Mouse (Mus musculus): ENCODE measurements around the gene Pdilt.
A peak's percentile ranks its signal among the peaks of the same experiment; 100 is the strongest.
"Not testable (repeated sequence)": the region's sequence is repeated elsewhere in the genome, so short reads cannot be mapped to it uniquely, and the experiment has no call there.

The Pdilt gene

DNA sequence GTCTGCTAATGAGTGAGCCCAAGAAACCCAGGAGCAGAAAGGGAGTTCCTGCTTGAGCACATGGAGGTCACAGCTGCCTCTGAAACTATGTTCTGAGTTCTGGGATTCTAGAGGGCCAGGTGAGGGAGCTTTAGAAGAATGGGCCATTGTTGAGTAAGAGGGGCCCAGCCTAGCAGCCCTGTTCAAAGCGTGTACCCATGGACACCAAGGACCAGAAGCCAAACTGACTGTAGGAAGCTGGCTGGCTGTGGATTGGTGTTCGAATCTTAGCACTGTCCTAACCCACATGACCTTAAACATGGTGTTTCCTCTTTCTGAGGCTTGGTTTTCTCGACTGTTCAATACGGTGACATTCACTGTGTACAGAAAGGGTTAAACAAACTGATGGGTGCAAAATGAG lies at the start of gene Pdilt:
Pdilt (minus strand) TSS at position 101 of the 400 bp plus-strand sequence.
- DNase-seq (ENCODE audit: low spot score in 2 of 2), result no peak

DNA sequence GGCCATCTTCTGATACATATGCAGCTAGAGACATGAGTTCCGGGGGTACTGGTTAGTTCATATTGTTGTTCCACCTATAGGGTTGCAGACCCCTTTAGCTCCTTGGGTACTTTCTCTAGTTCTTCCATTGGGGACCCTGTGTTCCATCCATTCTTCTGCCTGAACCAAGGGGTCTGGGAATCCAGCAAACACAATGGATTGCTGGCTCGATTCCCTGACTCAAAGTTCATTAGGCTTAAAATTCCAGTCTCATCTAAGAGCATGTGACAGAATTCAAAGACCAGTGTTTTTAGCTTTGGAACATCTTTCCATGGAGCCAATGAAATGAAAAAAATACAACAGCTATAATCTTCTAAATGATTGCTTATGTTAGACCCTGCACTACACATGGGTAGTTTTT lies 39.2 kb upstream of the Pdilt start:
- DNase-seq (ENCODE audit: low spot score in 2 of 2), result not testable (repeated sequence)

- DNase-seq (ENCODE audit: low spot score in 2 of 2), result no peak
Observed at GRCm38 (mm10) chr7:119561441-119561840, 38.2 kb upstream of the Pdilt start.

- no peak for DNase-seq (ENCODE audit: low spot score in 2 of 2)
Observed at GRCm38 (mm10) chr7:119560452-119560835, 37.2 kb upstream of the Pdilt start.

DNA sequence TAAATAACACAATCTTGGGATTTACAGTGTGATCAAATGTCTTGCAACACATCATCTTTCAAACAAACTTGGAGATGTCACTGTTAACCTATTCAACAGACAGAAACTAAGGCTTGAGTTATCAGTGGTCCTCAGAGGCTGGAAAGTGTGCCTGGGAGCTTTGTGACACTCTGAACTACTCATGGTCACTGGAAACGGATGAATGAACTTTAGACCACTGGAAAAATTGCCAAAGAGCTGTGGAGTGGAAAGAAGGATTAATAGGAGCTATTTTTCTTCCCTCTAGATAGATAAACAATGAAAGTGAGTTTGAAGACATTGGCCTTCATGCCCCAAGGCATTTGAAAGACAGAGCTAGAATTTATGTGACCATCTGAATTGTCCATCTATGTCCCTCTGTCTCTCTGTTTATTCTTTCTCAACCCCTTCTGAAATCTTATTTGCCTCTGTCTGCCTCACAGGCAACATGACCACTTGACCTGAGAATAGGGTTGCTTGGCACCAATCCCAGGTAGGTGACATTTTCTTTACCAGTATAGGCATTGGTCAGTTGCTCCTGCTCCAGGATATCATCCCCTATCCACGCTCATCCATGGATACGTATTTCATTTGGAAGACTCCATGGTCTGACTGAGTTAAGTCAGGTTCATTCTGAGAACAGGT lies 36.6 kb upstream of the Pdilt start:
- DNase-seq (ENCODE audit: low spot score in 2 of 2), result no peak

DNA sequence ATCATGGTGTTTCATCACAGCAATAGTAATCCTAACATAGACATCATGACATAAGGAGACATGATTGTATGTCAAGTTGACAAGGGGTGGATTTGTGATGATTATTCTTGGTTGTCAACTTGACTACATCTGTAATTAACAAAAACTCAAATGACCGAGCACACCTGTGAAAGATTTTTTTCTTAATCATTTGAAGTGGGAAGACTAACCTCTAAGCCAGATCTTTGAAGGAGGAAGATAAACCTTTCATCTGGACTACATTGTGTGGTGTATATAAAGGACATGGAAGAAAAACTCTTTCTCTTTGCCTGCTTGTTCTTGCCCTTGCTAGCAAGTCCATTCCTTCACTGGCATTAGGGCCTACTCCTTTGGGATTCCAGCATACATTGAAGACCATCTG lies 30.8 kb upstream of the Pdilt start, which contains the start of gene Acsm2:
Acsm2 (plus strand) TSS at position 301 of the 400 bp plus-strand sequence.
- no peak for DNase-seq (ENCODE audit: low spot score in 2 of 2)

- no peak for DNase-seq (ENCODE audit: low spot score in 2 of 2)
Observed at GRCm38 (mm10) chr7:119550471-119551222, 27.4 kb upstream of the Pdilt start.

GRCm38 (mm10) chr7:119545572-119545971 lies 22.3 kb upstream of the Pdilt start:
- DNase-seq (ENCODE audit: low spot score in 2 of 2), result no peak

DNA sequence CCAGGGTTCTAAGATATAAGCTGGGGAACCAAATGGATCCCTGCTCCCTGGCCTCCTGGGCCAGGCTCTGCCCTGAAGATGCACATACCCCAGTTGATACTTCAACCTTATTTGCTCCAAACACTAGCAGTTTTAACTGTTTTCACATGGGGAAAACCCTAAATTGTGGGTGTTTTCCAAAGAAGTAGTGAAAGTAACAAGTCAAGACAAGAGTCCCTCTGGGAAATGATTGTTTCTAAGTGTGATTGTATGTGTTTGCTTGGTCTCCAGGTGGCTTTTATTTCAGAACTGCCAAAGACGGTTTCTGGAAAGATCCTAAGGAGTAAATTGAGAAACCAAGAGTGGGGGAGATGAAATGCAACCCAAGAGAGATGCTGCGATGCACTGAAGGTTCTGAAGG lies 19.2 kb upstream of the Pdilt start:
- DNase-seq (ENCODE audit: low spot score in 2 of 2), result no peak

- DNase-seq (ENCODE audit: low spot score in 2 of 2), result no peak
Observed at GRCm38 (mm10) chr7:119534389-119534788, 11.1 kb upstream of the Pdilt start.

- no peak for DNase-seq (ENCODE audit: low spot score in 2 of 2)
Observed at GRCm38 (mm10) chr7:119532924-119533323, 9.6 kb upstream of the Pdilt start.

GRCm38 (mm10) chr7:119528617-119529016 lies 5.3 kb upstream of the Pdilt start:
- DNase-seq (ENCODE audit: low spot score in 2 of 2), result no peak

DNA sequence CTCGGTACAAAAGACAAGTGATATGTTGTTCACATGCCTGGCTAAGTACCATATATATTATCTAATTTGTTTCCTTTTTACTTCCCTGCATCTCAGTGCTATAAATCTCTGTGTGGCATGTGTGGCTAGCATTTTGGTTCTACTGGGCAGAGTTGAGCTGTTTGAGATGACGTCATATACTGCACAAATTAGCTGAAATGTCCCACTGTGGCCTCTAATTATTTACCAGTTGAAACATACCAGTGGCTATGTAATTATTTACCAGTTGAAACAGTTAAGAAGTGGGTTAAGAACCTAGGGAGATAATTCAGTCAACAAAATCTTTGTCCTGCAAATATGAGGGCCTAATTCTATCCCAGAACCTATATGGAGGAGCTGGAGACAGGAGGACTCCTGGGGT lies 4.3 kb upstream of the Pdilt start:
- no peak for DNase-seq (ENCODE audit: low spot score in 2 of 2)

DNA sequence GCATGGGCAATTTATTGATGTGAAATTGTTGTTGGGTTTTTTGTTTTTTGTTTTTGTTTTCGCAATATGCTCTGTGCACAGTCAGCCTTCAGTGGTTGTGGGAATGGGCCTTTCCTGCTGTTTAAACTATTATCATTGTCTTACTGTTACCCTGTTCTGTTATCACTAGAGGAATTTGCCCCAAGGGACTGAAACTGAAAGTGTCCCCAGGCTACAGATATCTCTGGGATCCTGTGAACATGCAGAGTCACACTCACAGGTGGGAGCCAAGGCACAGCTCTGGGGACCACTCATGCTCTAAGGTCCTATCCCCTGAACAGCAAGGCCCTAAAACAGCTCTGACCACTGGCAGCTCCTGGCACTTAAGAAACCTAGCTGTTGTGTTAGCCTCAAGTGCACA lies 3.8 kb upstream of the Pdilt start:
- DNase-seq (ENCODE audit: low spot score in 2 of 2), result no peak

DNA sequence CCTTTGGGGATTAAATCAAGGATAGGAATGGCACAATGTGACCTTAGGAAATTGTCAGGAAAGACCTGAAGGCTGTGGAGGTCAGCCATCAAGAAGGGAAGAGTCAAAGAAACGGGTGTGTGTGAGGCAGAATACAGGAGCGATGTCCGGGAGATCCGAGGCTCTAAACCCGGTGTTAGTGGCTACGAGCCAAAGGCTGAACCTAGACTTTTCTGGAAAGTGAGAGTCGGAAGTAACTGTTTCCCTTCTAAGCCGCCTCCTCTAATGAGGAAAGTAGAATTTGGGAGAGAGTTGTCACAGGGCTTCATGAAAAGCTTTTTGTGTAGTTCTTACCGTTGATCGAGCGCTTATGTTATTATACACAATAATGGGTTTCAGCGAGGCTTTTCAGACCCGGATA lies 3.2 kb upstream of the Pdilt start:
- DNase-seq (ENCODE audit: low spot score in 2 of 2), result no peak

DNA sequence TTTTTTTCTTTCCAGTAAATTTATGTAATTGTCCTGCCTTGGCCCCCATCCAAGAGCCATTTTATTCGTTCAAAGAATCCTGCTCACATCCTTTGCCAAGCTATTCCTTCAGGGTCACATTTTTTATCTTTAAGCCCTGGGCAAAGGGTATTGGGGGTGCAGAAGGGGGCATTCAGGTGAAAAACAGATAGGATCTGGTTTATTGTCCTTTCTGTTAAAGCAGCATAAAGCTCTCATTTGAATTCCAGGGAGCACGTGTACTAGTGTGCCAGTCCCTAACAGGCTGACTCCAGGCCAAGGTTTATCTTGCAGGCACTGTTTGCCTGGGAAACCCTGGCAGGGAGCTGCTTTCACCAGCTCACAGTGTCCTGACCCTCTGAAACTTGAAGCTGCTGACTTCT lies 2.6 kb upstream of the Pdilt start:
- DNase-seq (ENCODE audit: low spot score in 2 of 2), result no peak

DNA sequence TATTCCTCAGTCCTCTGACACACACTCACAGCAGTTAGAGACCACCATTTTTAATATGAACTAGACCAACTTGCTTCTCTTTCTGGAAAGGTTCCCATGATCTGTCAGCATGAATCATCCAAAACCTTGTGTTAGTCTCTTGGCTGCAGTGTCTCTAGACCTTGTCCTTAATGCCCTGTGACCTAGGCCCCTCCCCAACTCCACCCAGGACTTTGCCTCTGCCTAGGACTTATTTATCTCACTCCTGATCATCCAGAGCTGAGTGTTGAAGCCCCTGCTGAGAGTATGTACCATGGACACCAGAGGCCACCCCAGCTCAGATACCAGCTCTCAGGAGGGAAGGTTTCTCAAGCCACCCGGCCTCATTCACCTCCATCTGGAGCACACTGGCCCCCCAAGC lies 904 bp downstream of the Pdilt start:
- DNase-seq (ENCODE audit: low spot score in 2 of 2), result no peak

DNA sequence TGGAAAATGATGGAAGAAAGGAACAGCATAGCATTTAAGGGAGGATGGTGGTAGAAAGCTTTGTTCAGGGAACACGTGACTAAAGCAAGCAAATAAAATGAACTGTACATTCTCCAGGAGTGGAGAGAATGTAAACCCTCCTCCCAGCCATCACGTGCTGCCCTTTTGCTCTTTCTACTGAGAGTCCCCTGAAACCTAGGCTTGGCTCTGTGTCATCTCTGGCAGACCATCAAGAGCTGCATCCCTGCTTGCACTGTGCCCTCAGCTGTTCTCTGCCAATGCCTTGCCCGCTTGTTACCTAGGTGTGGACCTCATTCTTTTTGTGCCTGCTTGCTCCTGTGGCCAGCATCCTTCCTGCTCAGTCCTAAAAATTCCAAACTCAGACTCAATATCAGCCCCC lies 1.5 kb downstream of the Pdilt start:
- no peak for DNase-seq (ENCODE audit: low spot score in 2 of 2)

DNA sequence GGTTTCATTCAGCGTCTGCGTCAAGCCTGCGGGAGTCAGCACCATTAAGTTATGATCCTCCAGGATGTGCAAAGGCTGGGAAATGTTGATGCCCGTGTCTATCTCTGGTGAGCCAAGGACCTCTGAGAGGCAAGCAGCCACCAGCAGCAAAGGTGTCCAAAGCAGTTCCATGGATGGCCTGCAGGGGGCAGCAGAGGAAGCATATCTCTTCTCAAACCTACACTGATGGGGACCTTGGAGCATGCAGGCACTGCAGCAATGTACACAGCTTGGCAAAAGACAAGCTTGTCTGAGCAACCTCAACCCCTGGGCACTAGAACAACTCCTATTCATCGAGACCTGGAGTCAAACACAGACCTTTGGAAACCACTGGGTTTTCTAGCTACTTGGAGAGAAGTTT lies 3.6 kb downstream of the Pdilt start:
- DNase-seq (ENCODE audit: low spot score in 2 of 2), result peak in 1 of 2 experiments; percentile 31

DNA sequence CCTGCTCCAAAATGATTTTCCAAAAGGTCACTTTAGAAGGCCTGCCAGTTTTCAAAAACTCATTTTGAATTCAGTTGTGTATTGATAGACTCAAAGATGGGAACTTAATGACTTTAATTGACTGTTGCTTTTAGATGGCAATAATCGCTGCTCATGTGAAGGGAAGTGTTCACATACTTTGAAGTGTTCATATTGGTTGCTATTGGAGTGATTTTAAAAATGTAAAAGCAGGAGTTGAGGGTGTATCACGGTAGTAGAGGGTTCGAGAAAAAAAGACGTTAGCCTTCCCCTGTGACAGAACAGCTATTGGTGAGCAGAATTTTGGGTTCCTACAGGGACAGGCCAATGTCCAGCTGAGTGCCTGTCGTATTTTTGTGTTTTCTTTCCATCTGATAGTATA lies 4.1 kb downstream of the Pdilt start, which contains the start of gene Acsm5:
Acsm5 (plus strand) TSS at position 301 of the 400 bp plus-strand sequence.
- no peak for DNase-seq (ENCODE audit: low spot score in 2 of 2)

GRCm38 (mm10) chr7:119516272-119516558 lies 7.1 kb downstream of the Pdilt start:
- no peak for DNase-seq (ENCODE audit: low spot score in 2 of 2)

- peak in 1 of 2 experiments; percentile 7 for DNase-seq (ENCODE audit: low spot score in 2 of 2)
Observed at GRCm38 (mm10) chr7:119515492-119516271, 7.6 kb downstream of the Pdilt start.

GRCm38 (mm10) chr7:119513056-119513455 lies 10.2 kb downstream of the Pdilt start:
- DNase-seq (ENCODE audit: low spot score in 2 of 2), result no peak

Measured in spleen, postnatal 14 days (tissue).